Mouse (Mus musculus) embryonic fibroblast, embryonic 13.5 days (primary cell): ENCODE data around the gene Galntl6.

Experiments used
- CTCF ChIP-seq: IDR thresholded peaks from 2 replicates; pipeline ENCODE4 v1.5.1; 2011; ENCODE audit warnings: mild to moderate bottlenecking, control low read depth, low read length, moderate library complexity, borderline replicate concordance; ENCODE audit not compliant: insufficient read depth
- POLR2A ChIP-seq: IDR thresholded peaks from 2 replicates; pipeline ENCODE4 v1.6.1; 2011; ENCODE audit warnings: low read depth, mild to moderate bottlenecking, control low read depth, low read length, moderate library complexity

GRCm38 (mm10) chr8:58081715-58082114, 830.7 kb downstream of the Galntl6 start:
- TF ChIP-seq CTCF (no peak), POLR2A (no peak)
